Mouse (Mus musculus) midbrain, embryonic 12.5 days (tissue): ENCODE data around the gene Frmd4b. TPM values are rescaled to one million over a fixed set of nuclear protein-coding genes. Genes with fewer than 3 reads are reported as not detected.
A peak's percentile ranks its signal among the peaks of the same experiment; 100 is the strongest.
"Not testable (repeated sequence)": the region's sequence is repeated elsewhere in the genome, so short reads cannot be mapped to it uniquely, and the experiment has no call there.

ENCODE experiments used
- ATAC-seq: fragments of 200-750 bp; cut with Nextera tagmentation; 2 replicates; pipeline ENCODE4 v1.8.0; 2017; ENCODE audit warnings: low read depth, moderate TSS enrichment, moderate library complexity; ENCODE audit not compliant: low FRiP score
- H3K27ac ChIP-seq: fragments of 300-500 bp; sonication (generic); replicated peaks from 2 replicates; pipeline ENCODE4 v1.5.1; 2016; ENCODE audit warnings: mild to moderate bottlenecking
- H3K27me3 ChIP-seq: fragments of 300-500 bp; sonication (generic); 2 replicates; pipeline ENCODE4 v1.6.1; 2016; ENCODE audit warnings: mild to moderate bottlenecking
- H3K36me3 ChIP-seq: fragments of 300-500 bp; sonication (generic); 2 replicates; pipeline ENCODE4 v1.6.1; 2016
- H3K4me1 ChIP-seq: fragments of 300-500 bp; sonication (generic); 2 replicates; pipeline ENCODE4 v1.6.1; 2016
- H3K4me2 ChIP-seq: fragments of 300-500 bp; sonication (generic); replicated peaks from 2 replicates; pipeline ENCODE4 v1.6.1; 2016; ENCODE audit warnings: mild to moderate bottlenecking, moderate library complexity
- H3K4me3 ChIP-seq: fragments of 300-500 bp; sonication (generic); 2 replicates; pipeline ENCODE4 v1.5.1; 2016; ENCODE audit warnings: mild to moderate bottlenecking
- H3K9ac ChIP-seq: fragments of 300-500 bp; sonication (generic); replicated peaks from 2 replicates; pipeline ENCODE4 v1.6.1; 2016; ENCODE audit warnings: mild to moderate bottlenecking, moderate library complexity
- H3K9me3 ChIP-seq: fragments of 300-500 bp; sonication (generic); 2 replicates; pipeline ENCODE4 v1.6.1; 2016; ENCODE audit warnings: mild to moderate bottlenecking
- WGBS: fragments of 180-500 bp; shearing (Covaris S2); methylation state at CpG from one replicate; pipeline ENCODE4 v1.1.7; 2016; 5-methylcytosine and 5-hydroxymethylcytosine counted together
- polyA plus RNA-seq: library from polyadenylated mRNA; unstranded; fragments of >200 nt; fragmentation: Nextera tagmentation; extraction: Ambion mirVana; gene quantifications from 2 replicates; pipeline ENCODE4 v1.2.1, GENCODE M21; 2016

The Frmd4b gene
- polyA plus RNA-seq, 1 experiment from 2014 or later, result 33.8 TPM

GRCm38 (mm10) chr6:97434753-97435152 lies 182.6 kb downstream of the Frmd4b start:
- H3K9me3 ChIP-seq, result no peaks in the 10 kb centered on the region
- ATAC-seq, result no peak
- no peaks in the 10 kb centered on the region for H3K36me3 ChIP-seq
- H3K4me3 ChIP-seq, result no peak overlapping the region
- WGBS, result 72% methylated on average over 4 of the region's 4 CpGs
- H3K27me3 ChIP-seq, result no peaks in the 10 kb centered on the region
- H3K9ac ChIP-seq, result no peak overlapping the region
- no peak overlapping the region for H3K4me2 ChIP-seq
- H3K27ac ChIP-seq, result no peak overlapping the region
- peaks cover 13% of the 10 kb centered on the region for H3K4me1 ChIP-seq

- H3K4me1 ChIP-seq, result peaks cover 10% of the 10 kb centered on the region
- H3K27ac ChIP-seq, result no peak overlapping the region
- H3K4me2 ChIP-seq, result no peak overlapping the region
- no peak overlapping the region for H3K4me3 ChIP-seq
- 85% methylated on average over 10 of the region's 10 CpGs for WGBS
- no peaks in the 10 kb centered on the region for H3K27me3 ChIP-seq
- H3K36me3 ChIP-seq, result no peaks in the 10 kb centered on the region
- H3K9me3 ChIP-seq, result no peaks in the 10 kb centered on the region
- ATAC-seq, result no peak
- no peak overlapping the region for H3K9ac ChIP-seq
Measured at GRCm38 (mm10) chr6:97431309-97432004, 185.9 kb downstream of the Frmd4b start.

GRCm38 (mm10) chr6:97430519-97430918 lies 186.8 kb downstream of the Frmd4b start:
- no peak overlapping the region for H3K27ac ChIP-seq
- H3K4me3 ChIP-seq, result no peak overlapping the region
- 0 out of 2 replicates have a peak, but pooled peaks cover 7% of the 10 kb centered on the region for H3K4me1 ChIP-seq
- H3K9me3 ChIP-seq, result no peaks in the 10 kb centered on the region
- no peak overlapping the region for H3K9ac ChIP-seq
- H3K4me2 ChIP-seq, result no peak overlapping the region
- 79% methylated on average over 6 of the region's 6 CpGs for WGBS
- H3K27me3 ChIP-seq, result no peaks in the 10 kb centered on the region
- no peaks in the 10 kb centered on the region for H3K36me3 ChIP-seq
- no peak for ATAC-seq

- Histone ChIP-seq H3K36me3 (no peaks in the 10 kb centered on the region), H3K9me3 (no peaks in the 10 kb centered on the region), H3K27ac (no peak overlapping the region), H3K4me3 (no peak overlapping the region), H3K9ac (no peak overlapping the region), H3K4me1 (0 out of 2 replicates have a peak, but pooled peaks cover 7% of the 10 kb centered on the region), H3K4me2 (no peak overlapping the region), H3K27me3 (no peaks in the 10 kb centered on the region)
- 42% methylated on average over 2 of the region's 2 CpGs for WGBS
- ATAC-seq, result no peak
Measured at GRCm38 (mm10) chr6:97429688-97430343, 187.5 kb downstream of the Frmd4b start.

- H3K4me3 ChIP-seq, result no peak overlapping the region
- H3K27ac ChIP-seq, result no peak overlapping the region
- H3K4me2 ChIP-seq, result no peak overlapping the region
- no peaks in the 10 kb centered on the region for H3K4me1 ChIP-seq
- no peaks in the 10 kb centered on the region for H3K36me3 ChIP-seq
- ATAC-seq, result no peak
- no peak overlapping the region for H3K9ac ChIP-seq
- no peaks in the 10 kb centered on the region for H3K27me3 ChIP-seq
- WGBS, result 70% methylated on average over 7 of the region's 7 CpGs
- no peaks in the 10 kb centered on the region for H3K9me3 ChIP-seq
Measured at GRCm38 (mm10) chr6:97419771-97420446, 197.4 kb downstream of the Frmd4b start.

GRCm38 (mm10) chr6:97416972-97417554 lies 200.3 kb downstream of the Frmd4b start:
- Histone ChIP-seq H3K36me3 (no peaks in the 10 kb centered on the region), H3K9me3 (no peaks in the 10 kb centered on the region), H3K9ac (no peak overlapping the region), H3K4me1 (no peaks in the 10 kb centered on the region), H3K27me3 (no peaks in the 10 kb centered on the region), H3K4me2 (no peak overlapping the region), H3K27ac (no peak overlapping the region), H3K4me3 (no peak overlapping the region)
- WGBS, result 60% methylated on average over 13 of the region's 13 CpGs
- ATAC-seq, result peak; percentile 73; the same call in 1 of the 2 replicates

GRCm38 (mm10) chr6:97415578-97415977 lies 201.8 kb downstream of the Frmd4b start:
- ATAC-seq, H3K4me1 ChIP-seq, H3K9ac ChIP-seq, H3K9me3 ChIP-seq, H3K36me3 ChIP-seq, H3K4me2 ChIP-seq, H3K4me3 ChIP-seq, H3K27me3 ChIP-seq, H3K27ac ChIP-seq: not testable (repeated sequence)
- 97% methylated on average over 4 of the region's 4 CpGs for WGBS

- H3K4me1 ChIP-seq, result peaks cover 10% of the 10 kb centered on the region
- no peaks in the 10 kb centered on the region for H3K27me3 ChIP-seq
- no peaks in the 10 kb centered on the region for H3K36me3 ChIP-seq
- no peak overlapping the region for H3K4me2 ChIP-seq
- no peak for ATAC-seq
- no peak overlapping the region for H3K9ac ChIP-seq
- 79% methylated on average over 7 of the region's 7 CpGs for WGBS
- no peak overlapping the region for H3K27ac ChIP-seq
- H3K9me3 ChIP-seq, result no peaks in the 10 kb centered on the region
- no peak overlapping the region for H3K4me3 ChIP-seq
Measured at GRCm38 (mm10) chr6:97413453-97413852, 203.9 kb downstream of the Frmd4b start.

- ATAC-seq, result no peak
- 90% methylated on average over 15 of the region's 15 CpGs for WGBS
- H3K4me2 ChIP-seq, result no peak overlapping the region
- no peak overlapping the region for H3K27ac ChIP-seq
- no peaks in the 10 kb centered on the region for H3K36me3 ChIP-seq
- H3K27me3 ChIP-seq, result no peaks in the 10 kb centered on the region
- peaks cover 10% of the 10 kb centered on the region for H3K4me1 ChIP-seq
- no peak overlapping the region for H3K4me3 ChIP-seq
- H3K9ac ChIP-seq, result no peak overlapping the region
- H3K9me3 ChIP-seq, result no peaks in the 10 kb centered on the region
Measured at GRCm38 (mm10) chr6:97412403-97412802, 204.9 kb downstream of the Frmd4b start.

- Histone ChIP-seq H3K4me1 (peaks cover 10% of the 10 kb centered on the region), H3K27me3 (no peaks in the 10 kb centered on the region), H3K4me2 (no peak overlapping the region), H3K9me3 (no peaks in the 10 kb centered on the region), H3K27ac (no peak overlapping the region), H3K9ac (no peak overlapping the region), H3K4me3 (no peak overlapping the region), H3K36me3 (no peaks in the 10 kb centered on the region)
- 81% methylated on average over 6 of the region's 6 CpGs for WGBS
- no peak for ATAC-seq
Measured at GRCm38 (mm10) chr6:97411327-97411726, 206.0 kb downstream of the Frmd4b start.

GRCm38 (mm10) chr6:97409467-97410239 lies 207.7 kb downstream of the Frmd4b start:
- Histone ChIP-seq H3K27me3 (no peaks in the 10 kb centered on the region), H3K4me1 (peaks cover 10% of the 10 kb centered on the region), H3K36me3 (no peaks in the 10 kb centered on the region), H3K9ac (no peak overlapping the region), H3K9me3 (no peaks in the 10 kb centered on the region), H3K4me2 (no peak overlapping the region), H3K4me3 (no peak overlapping the region), H3K27ac (no peak overlapping the region)
- 41% methylated on average over 5 of the region's 5 CpGs for WGBS
- no peak for ATAC-seq
